In genomic region chr13:113409941-113410340, GRCm38 (mm10) we compare ENCODE assay signal across 8 mouse cellular contexts.
DNase-seq lines count a peak whose midpoint lies in the region; ATAC-seq and TF ChIP-seq lines count a peak whose summit lies in the region.

No protein-coding gene starts in this region.

- H3K9ac ChIP-seq in lung, postnatal 0 days (replicated peaks; ENCODE audit: low read depth), result no peak overlapping the region
- H3K9ac ChIP-seq in forebrain, embryonic 14.5 days (ENCODE audit: low read length), result no peak overlapping the region
- H3K9ac ChIP-seq in midbrain, embryonic 14.5 days (replicated peaks; ENCODE audit: low read length), result no peak overlapping the region
- no peak overlapping the region for H3K9ac ChIP-seq in liver, embryonic 11.5 days (ENCODE audit: low read depth, low read length)

- no peaks in the 10 kb centered on the region for H3K36me3 ChIP-seq in lung, postnatal 0 days (ENCODE audit: insufficient read depth, low read length)
- no peaks in the 10 kb centered on the region for H3K36me3 ChIP-seq in forebrain, embryonic 14.5 days (ENCODE audit: control insufficient read depth, insufficient read depth, low read length)
- H3K36me3 ChIP-seq in midbrain, embryonic 14.5 days (ENCODE audit: control insufficient read depth, insufficient read depth, low read length), result no peaks in the 10 kb centered on the region
- no peaks in the 10 kb centered on the region for H3K36me3 ChIP-seq in liver, embryonic 11.5 days (ENCODE audit: control insufficient read depth, insufficient read depth, low read length)

- no peak overlapping the region for H3K4me2 ChIP-seq in lung, postnatal 0 days (replicated peaks; ENCODE audit: low read depth, low read length)
- no peak overlapping the region for H3K4me2 ChIP-seq in forebrain, embryonic 14.5 days (ENCODE audit: low read length)
- no peak overlapping the region for H3K4me2 ChIP-seq in midbrain, embryonic 14.5 days (ENCODE audit: low read length)
- H3K4me2 ChIP-seq in liver, embryonic 11.5 days, result no peak overlapping the region

- WGBS in lung, postnatal 0 days, result 47% methylated on average over 12 of the region's 12 CpGs
- 71% methylated on average over 12 of the region's 12 CpGs for WGBS in forebrain, embryonic 14.5 days
- 52% methylated on average over 12 of the region's 12 CpGs for WGBS in midbrain, embryonic 14.5 days
- 74% methylated on average over 12 of the region's 12 CpGs for WGBS in liver, embryonic 11.5 days

- no peak for TF ChIP-seq EP300 in lung, postnatal 0 days (IDR thresholded peaks at IDR 0.05)

- no peaks in the 10 kb centered on the region for H3K4me1 ChIP-seq in lung, postnatal 0 days (ENCODE audit: insufficient read depth, low read depth, low read length)
- no peaks in the 10 kb centered on the region for H3K4me1 ChIP-seq in forebrain, embryonic 14.5 days (ENCODE audit: control insufficient read depth, insufficient read depth, low read length)
- H3K4me1 ChIP-seq in midbrain, embryonic 14.5 days (ENCODE audit: control insufficient read depth, insufficient read depth, low read length), result no peaks in the 10 kb centered on the region
- H3K4me1 ChIP-seq in liver, embryonic 11.5 days (replicated peaks; ENCODE audit: control insufficient read depth, insufficient read depth, low read length), result no peaks in the 10 kb centered on the region

- no peaks in the 10 kb centered on the region for H3K9me3 ChIP-seq in lung, postnatal 0 days (ENCODE audit: low read length)
- no peaks in the 10 kb centered on the region for H3K9me3 ChIP-seq in forebrain, embryonic 14.5 days (replicated peaks; ENCODE audit: control insufficient read depth, low read length)
- H3K9me3 ChIP-seq in midbrain, embryonic 14.5 days (ENCODE audit: control insufficient read depth, low read length), result no peaks in the 10 kb centered on the region
- H3K9me3 ChIP-seq in liver, embryonic 11.5 days (ENCODE audit: control insufficient read depth, low read length), result no peaks in the 10 kb centered on the region

- TF ChIP-seq CTCF in lung, postnatal 0 days (IDR thresholded peaks at IDR 0.05), result no peak
- TF ChIP-seq CTCF in layer of hippocampus, adult 2 months (conservative IDR thresholded peaks at IDR 0.05), result 0 out of 2 replicates have a peak, but pooled peaks have one; percentile 12

- no peak overlapping the region for H3K4me3 ChIP-seq in lung, postnatal 0 days (ENCODE audit: low read depth, low read length)
- no peak overlapping the region for H3K4me3 ChIP-seq in forebrain, embryonic 14.5 days (ENCODE audit: low read depth, low read length)
- no peak overlapping the region for H3K4me3 ChIP-seq in layer of hippocampus, adult 2 months
- H3K4me3 ChIP-seq in midbrain, embryonic 14.5 days (replicated peaks; ENCODE audit: low read depth, low read length), result no peak overlapping the region
- no peak overlapping the region for H3K4me3 ChIP-seq in liver, embryonic 11.5 days (ENCODE audit: low read depth, low read length)

- H3K27me3 ChIP-seq in lung, postnatal 0 days (replicated peaks; ENCODE audit: insufficient read depth, low read length), result no peaks in the 10 kb centered on the region
- H3K27me3 ChIP-seq in forebrain, embryonic 14.5 days (replicated peaks; ENCODE audit: control insufficient read depth, insufficient read depth, low read length), result no peaks in the 10 kb centered on the region
- H3K27me3 ChIP-seq in midbrain, embryonic 14.5 days (ENCODE audit: control insufficient read depth, insufficient read depth, low read length), result no peaks in the 10 kb centered on the region
- H3K27me3 ChIP-seq in liver, embryonic 11.5 days (replicated peaks; ENCODE audit: control insufficient read depth, insufficient read depth, low read length), result no peaks in the 10 kb centered on the region

- H3K27ac ChIP-seq in lung, postnatal 0 days (ENCODE audit: low read length), result no peak overlapping the region
- no peak overlapping the region; the same call in 1 of the 2 replicates for H3K27ac ChIP-seq in forebrain, embryonic 14.5 days (ENCODE audit: low read depth, low read length)
- no peak overlapping the region for H3K27ac ChIP-seq in layer of hippocampus, adult 2 months
- H3K27ac ChIP-seq in midbrain, embryonic 14.5 days (replicated peaks; ENCODE audit: low read depth, low read length), result no peak overlapping the region
- H3K27ac ChIP-seq in liver, embryonic 11.5 days (ENCODE audit: low read depth, low read length), result no peak overlapping the region

- ATAC-seq in lung, postnatal 0 days, result peak; percentile 21; the same call in 1 of the 2 replicates
- ATAC-seq in forebrain, embryonic 14.5 days, result peak; percentile 80; the same call in 1 of the 2 replicates
- ATAC-seq in midbrain, embryonic 14.5 days (ENCODE audit: low FRiP score, low TSS enrichment), result no peak
- no peak for ATAC-seq in liver, embryonic 11.5 days (replicated peaks; ENCODE audit: low FRiP score)

- DNase-seq in lung, postnatal 0 days (ENCODE audit: low spot score), result peak; percentile 59
- no peak for DNase-seq in lung, postnatal 25 days (ENCODE audit: low spot score)
- DNase-seq in forebrain, embryonic 14.5 days (ENCODE audit: low spot score), result peak; percentile 74
- DNase-seq in layer of hippocampus, adult 2 months (ENCODE audit: low spot score in 2 of 2), result peak; percentile 49 to 73
- DNase-seq in midbrain, embryonic 14.5 days, result peak; percentile 35
- DNase-seq in thymus, postnatal 25 days, result no peak
- DNase-seq in liver, embryonic 11.5 days (ENCODE audit: low spot score), result no peak
- no peak for DNase-seq in B cell, adult 2 months

Comparison
In these comparisons a context has a peak if more than half of its experiments do, and no peak if none do; other contexts are left out.
1. DNase-seq: peak in lung, postnatal 0 days (single experiment), forebrain, embryonic 14.5 days (single experiment), layer of hippocampus, adult 2 months (2 of 2) and midbrain, embryonic 14.5 days (single experiment); none in lung, postnatal 25 days (single experiment), thymus, postnatal 25 days (single experiment), liver, embryonic 11.5 days (single experiment) and B cell, adult 2 months (0 of 2).
2. ATAC-seq: peak in lung, postnatal 0 days (single experiment) and forebrain, embryonic 14.5 days (single experiment); none in midbrain, embryonic 14.5 days (single experiment) and liver, embryonic 11.5 days (single experiment).